Mouse (Mus musculus) frontal cortex, postnatal 10 days (tissue): ENCODE data around the gene Usp4.

Experiments
- DNase-seq, 2 experiments: peaks; one replicate each; pipeline ENCODE4 v3.0.0; 2022; ENCODE audit warnings: low spot score in 2 of 2, mixed read lengths in 1 of 2

Usp4 gene

DNA sequence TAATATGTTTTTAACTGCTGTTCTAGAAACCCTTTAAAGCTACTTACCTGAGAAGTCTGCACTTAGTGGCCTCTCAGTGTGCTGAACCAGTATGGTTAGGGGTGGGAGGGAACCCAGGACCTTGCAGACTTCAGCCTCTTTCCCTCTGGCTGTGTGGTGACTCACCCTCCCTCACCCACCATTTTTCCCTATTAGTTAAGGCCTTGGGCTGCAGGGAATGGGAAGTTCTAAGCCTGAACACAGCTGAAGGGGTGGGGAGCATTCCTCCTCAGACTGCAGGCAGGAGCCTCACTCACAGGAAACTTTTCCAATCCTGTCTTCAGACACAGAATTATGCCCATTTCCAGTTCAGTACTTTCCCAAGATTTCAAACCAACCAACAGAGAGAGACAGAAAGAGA lies 5.9 kb upstream of the Usp4 start:
- DNase-seq: no peak

DNA sequence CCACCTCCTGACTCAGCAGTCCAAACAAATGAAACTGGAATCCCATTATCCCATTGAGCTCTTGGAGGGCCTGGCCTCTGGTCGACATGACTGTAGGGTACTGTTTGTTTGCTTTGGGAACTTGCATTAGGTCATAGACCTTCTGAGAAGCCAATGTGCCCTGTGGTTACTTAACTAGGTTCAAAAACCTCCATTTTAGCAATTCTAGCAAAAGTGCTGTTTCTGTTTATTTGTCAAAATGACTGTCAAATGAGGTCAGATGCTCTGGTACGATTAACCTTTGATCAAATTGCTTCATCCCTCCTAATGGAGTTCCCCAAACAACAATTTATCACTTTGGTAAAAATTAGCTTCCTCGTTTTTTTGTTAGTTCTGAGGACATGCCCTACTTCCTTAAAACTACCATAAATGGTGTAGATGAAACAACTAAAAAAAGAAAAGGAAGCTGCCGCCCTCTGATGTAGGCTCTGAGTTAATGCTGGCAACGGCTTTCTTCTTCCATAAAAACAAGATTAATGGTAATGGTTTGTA lies 5.3 kb upstream of the Usp4 start:
- no peak for DNase-seq

DNA sequence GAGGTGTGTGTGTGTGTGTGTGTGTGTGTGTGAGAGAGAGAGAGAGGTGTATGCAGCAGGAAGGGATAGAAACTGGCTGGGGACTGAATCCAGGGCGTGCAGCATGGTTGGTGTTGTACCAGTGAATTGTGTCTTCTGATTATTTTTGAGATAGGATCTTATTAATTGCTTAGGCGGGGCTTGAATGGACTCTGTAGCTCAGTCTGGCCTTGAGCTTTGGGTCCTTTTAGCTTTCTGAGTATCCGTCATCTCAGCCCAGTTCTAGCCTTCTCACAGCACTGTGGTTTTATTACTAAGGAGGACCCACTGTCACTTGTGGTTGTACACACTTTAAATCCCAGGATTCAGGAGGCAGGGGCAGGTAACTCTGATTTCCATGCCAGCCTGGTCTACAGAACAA lies 4.3 kb upstream of the Usp4 start:
- no peak for DNase-seq

DNA sequence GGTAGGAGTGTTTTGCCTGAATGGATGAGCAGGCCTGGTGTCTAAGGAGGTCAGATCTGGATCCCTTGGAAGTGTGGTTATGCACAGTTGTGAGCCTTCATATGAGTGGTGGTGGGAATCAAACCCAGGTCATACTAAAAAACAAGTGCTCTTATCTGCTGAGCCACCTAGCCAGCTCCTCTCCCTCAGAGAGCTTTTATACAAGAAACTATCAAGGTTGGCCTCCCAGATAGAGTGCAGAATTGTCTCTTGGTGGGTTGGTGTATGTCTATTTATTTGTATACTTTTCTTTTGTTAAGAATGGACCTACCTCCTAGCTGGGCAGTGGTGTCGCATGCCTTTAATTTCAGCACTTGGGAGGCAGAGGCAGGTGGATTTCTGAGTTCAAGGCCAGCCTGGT lies 3.8 kb upstream of the Usp4 start:
- DNase-seq: no peak

DNA sequence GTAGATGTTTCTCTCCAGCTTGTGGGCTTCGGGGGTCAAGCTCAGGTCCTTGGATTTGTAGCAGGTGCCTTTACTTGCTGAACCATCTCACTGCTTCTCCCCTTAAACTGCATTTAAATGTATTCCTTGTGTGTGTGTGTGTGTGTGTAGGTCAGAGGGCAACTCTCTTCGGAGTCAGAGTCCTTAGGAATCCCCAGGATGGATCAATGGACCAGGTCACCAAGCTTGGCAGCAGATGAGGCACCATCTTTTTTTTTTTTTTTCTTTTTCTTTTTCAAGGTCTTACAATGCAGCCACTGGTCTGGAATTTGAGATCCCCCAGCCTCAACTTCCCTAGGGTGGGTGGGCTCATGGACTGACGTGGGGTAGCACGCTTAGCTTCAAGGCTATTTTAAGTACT lies 3.2 kb upstream of the Usp4 start:
- DNase-seq: no peak

DNA sequence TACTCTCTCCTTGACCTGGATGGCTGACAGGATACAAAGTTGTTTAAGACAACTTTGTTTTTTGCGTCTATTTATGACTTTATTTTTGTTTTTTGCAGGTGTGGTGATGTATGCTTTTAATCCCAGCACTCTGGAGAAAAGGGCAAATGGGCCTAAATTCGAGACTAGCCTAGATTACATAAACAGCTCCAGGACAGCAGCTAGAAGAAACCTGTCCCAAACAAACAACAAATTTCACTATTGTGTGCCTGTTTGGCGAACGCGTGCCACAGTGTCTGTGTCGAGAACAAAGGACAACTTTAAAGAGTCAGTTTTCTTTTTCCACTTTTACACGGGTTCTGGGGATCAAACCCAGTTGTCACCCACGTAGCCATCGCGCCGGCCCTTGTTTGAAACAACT lies 629 bp upstream of the Usp4 start:
- DNase-seq: no peak

DNA sequence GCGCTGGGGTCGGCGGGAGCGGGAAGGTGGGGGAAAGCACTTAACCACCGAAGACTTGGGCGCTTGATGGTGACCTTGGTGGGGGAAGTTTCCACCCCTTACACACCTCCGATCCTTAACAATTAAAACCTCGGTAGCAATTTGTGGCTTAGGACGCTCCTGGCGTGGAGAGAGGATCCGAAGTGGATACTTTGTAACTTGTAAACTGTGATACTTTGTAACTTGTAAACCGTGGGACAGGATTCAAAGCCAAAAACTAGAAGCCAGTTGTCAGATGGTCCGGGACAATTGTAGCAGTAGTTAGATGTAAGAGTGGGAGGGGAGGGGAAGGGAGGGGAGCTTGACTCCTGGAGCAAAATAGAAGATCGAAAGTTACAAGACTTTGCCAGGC lies 632 bp downstream of the Usp4 start:
- DNase-seq: no peak

DNA sequence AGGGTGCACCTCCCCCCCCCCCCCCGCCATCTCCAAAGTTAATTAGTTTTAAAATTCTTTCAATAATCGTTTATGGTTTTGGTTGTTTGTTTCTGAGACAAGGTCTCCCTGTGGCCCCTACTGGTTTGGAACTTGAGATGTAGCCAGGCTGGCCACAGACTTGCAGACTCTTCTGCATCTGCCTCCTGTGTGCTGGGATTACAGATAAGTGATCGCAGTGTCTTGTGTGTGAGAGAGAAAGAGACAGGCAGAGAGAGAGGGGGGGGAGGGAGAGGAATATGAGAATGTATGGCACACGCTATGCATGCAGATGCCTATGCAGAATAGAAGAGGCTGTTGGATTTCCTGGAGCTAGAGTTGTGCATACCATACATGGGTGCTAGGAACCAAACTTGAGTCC lies 2.1 kb downstream of the Usp4 start:
- DNase-seq: no peak

DNA sequence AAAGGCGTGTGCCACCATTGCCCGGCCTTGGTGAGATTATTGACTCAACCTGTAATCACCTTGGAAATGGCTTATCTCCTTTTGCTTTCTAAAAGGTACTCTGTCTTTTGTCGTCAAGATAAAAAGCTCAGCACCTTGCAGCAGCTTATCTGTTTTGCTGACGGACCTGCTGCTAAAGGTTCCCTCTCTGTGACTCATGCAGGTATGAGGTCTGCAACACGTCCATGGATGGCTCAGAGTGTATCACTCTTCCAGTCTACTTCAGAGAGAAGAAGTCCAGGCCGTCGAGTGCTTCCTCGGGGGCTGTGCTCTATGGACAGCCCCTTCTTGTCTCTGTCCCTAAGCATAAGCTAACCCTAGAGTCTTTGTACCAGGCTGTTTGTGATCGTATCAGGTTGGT lies 30.6 kb downstream of the Usp4 start:
- DNase-seq: no peak

DNA sequence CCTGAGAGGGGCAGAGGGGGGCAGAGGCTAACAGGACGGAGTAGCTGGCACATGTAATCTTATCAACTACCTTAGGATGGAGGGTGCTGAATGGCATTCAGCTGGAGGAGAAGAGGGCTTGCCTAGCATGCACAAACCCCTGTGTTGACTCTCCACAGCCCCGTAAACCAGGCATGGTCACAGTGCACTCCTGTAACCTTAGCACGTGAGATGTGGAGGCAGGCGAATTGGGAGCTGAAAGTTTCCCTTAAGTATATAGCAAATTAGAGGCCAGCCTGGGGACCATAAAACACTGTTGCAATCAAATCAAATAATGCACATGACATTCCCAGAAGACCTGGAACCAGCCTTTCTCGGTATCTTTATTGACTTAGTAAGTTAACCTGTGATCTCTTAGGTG lies 31.1 kb downstream of the Usp4 start:
- DNase-seq: no peak

DNA sequence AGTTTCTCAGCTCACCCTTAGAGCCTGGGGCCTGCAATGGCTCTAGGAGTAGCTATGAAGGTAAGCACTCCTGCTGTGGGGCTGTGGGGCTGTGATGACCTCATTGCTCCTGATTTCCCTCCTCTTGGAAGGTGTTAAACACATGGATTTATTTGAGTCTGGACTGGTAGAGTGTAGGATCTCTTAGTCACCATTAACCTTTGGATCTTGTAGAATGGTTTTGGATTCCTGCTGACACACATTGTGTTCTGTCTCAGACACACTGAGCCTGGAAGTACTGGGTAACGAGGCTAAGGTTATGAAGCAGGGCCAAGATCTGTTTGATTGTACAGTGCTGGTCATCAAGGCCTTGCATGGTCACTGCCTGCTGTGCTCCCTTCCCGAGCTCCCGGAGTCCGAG lies 31.6 kb downstream of the Usp4 start:
- DNase-seq: no peak

DNA sequence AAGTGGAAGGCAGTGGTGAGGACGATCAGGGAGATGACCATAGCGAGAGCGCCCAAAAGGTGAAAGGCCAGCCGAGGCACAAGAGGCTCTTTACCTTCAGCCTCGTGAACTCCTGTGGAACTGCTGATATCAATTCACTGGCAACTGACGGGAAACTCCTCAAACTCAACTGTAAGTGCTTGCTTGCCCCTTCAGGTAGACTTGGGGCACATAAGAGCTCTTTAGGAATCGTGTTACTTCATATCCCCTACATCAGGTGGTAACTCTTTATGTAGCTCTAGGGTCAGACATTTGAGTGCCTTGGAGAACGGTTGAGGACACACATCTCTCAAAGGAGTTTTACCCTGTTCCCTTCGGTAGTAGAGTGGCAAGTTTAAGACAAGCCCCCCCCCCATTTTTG lies 33.7 kb downstream of the Usp4 start:
- no peak for DNase-seq

DNA sequence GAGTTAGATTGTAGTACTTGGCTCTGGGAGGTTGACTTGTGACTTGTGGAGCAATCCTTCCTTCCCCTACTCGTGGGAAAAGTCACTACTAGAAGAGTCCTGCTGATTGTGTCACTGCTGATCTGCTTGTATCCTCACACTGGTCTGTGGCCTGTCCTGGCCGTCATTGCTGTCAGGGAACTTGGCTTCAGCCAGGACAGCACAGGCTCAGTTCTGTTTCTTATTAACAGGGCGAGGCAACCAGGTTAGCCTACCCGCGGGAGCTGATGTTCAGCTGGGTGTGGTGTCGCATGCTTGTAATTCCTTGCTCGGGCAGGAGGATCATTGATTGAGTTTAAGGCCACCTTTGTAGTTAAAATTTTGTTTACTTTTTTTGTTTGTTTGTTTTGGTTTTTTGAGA lies 37.4 kb downstream of the Usp4 start:
- no peak for DNase-seq

DNA sequence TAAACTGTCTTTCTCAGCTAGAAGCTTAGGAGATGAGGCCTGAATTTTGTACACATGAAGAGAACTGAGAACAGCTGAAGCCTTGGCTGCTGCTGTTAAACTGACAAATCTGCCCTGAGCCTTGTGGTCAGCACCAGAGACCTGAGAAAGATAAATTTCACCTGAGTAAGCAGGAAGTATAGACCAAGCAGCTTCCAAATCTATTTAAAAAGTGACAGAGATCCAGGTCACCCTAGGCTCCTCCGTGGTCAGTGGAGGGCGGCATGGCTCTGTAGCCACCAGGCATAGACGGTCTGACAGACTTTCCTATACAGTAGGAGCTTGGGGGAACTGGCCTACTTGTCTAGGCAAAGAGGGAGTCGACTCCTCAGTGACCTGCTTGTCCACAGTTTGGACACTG lies 39.2 kb downstream of the Usp4 start:
- DNase-seq: no peak

DNA sequence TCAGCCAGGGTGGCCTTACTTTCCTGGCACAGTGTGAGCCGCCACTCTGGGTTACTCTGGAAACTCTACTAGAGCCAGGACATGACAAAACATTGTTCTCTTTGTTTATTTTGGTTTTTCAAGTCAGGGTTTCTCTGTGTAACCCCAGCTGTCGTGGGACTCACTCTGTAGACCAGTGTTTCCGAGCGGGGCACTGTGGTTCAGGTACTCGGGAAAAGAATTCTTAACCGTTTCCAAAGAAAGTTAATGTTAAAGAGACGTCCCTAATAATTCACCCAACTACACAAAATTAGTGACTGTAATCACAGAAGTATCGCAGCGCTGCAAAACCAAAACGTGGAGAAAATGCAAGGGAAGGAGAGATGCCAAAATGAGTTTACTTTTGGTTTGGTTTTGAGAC lies 40.9 kb downstream of the Usp4 start:
- no peak for DNase-seq

DNA sequence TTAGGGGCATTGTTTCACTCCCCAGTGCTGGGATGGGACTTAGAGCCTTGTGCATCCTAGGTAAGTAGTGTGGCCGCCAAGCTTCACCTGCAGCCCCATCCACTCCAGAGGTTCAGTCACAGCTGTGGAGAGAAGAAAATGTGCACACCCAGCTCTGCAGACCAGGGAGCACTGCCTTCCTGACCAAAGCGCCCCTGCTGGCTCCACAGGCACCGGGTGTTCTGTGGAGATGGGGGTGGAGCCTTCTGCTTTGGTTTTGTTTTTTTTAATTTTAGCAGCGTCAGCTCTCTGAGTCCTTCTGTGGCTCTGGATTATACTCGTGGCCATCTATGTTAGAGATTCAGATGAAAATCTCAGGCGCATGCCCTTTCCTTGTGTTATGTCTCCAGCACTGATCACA lies 41.6 kb downstream of the Usp4 start:
- DNase-seq: no peak

DNA sequence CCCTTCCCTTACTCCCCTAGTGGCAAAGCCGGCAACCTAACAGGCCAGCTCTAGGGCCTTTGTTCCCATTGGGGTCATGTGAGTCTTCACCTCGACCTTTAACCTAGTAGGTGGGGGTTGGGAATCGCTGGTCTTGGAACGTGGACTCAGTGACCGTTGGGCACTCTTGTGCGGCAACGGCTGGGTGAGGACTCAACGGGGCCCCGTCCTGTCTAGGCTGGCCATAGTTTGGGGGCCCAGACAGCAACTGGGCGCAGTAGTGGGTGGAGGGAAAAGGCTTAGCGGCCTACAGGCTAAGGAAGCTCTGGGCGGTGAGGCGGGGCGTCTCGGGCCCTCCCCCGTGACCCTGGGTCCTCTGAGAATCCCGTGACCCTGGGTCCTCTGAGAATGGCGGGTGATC lies 45.0 kb downstream of the Usp4 start, which contains the start of gene 1700102P08Rik:
TSS of gene 1700102P08Rik (plus strand) at position 130 of the 400 bp plus-strand sequence.
- DNase-seq: no peak

DNA sequence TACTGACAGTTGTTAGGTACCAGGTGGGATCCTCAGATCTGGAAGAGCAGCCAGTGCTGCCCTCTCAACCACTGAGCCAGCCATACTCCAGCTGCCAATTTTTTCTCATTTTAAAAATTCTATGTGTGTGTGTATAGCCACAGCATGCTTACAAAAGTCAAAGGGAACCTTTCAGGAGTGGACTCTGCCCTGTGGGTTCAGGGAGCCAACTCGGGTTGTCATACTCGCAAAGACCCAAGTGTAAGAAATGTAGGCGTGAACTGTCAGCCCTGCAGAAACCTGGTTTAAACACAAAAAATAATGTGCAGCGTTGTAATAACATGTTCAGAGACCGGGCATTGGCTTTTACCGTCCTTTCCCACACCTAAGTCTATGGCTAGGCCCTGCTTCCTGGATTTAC lies 46.5 kb downstream of the Usp4 start:
- DNase-seq: no peak

DNA sequence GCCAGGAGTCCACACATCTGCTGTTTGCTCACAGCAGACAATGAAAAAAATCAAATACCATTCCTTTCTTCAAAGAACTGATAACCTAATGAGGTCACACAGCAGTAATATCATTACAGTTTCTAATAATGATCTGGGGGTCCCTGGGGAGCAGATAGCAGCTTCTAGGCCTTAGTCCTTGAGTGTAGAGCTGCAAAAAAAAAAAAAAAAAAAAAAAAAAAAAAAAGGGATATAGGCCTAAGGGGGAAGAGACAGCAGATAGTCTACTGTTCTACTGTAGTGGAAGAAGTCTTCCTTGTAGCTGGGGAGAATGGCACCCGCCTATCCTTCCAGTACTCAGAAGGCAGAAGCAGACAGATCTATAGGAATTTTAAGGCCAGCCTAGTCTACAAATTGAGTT lies 47.8 kb downstream of the Usp4 start:
- DNase-seq: no peak

DNA sequence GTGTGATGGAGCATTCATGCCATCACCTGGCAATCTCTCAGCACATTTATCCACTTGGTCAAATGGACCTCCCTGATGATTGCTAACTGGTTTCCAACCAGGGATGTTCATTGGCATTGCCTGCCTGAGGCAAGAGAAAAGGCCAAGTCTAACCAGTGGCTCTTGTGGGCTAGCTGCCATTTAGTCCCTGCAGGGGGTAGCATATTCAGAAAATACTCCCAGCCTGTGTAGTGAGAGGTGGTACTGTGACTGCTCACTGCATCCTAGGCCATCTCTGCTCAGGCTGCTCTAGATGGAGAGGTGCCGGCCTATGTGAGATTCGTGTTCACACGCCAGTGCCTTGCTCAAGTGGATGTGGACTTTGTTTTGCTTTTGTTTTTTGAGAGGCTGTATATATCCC lies 50.7 kb downstream of the Usp4 start:
- no peak for DNase-seq

DNA sequence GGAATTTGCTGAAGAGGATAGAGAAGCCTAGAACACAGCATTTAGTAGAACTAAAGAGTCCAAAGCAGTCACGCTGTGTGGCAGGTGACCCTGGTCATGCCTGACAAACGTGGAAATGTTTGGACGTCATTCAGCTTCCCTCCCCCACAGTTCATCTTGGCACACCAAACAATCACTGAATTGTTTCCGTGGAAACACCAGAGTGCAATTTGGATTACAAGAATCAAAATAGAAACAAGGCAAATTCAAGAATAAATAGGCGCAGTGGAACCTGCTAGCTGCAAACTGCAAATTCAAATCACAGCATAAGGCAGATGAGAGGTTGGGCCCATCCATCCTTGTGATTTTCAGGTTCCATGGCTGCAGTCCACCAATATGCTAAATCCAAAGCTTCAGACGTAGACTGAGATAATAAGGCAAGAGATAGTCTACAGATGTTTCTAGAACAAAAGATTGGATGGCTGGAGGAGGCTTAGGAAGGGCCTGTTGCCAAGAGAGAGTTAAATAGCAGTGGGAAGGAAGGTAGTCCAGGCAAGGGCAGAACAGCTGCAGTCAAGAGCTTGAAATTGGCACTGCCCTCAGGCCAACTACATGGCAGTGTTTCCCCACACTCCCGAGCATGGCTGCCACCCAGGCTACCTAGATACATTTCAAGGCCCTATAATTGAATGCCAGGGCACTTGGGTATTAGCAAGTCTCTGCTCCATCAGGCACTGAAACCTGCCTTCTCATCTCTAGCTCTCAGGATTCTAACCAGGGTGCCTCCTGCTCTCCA lies 53.7 kb downstream of the Usp4 start:
- DNase-seq: peak; percentile 46 to 59

DNA sequence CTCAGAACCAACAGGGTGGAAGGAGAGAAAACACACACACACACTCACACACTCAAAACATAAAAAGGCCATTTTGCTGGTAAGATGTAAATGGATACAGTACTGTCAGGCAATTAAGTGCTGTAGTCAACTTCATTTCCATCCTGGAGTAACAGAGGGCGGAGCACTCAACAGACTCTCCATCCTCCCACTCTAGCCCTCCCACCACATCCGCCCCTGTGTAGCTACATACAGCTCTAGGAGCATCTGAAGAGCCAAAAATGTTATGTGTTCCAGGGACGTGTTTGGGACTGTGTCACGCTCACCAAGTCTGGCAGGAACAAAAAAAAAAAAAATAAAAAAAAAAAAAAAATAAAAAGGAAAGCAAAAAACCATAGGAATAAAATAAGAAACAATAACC lies 55.4 kb downstream of the Usp4 start:
- DNase-seq: peak in 1 of 2 experiments; percentile 32

DNA sequence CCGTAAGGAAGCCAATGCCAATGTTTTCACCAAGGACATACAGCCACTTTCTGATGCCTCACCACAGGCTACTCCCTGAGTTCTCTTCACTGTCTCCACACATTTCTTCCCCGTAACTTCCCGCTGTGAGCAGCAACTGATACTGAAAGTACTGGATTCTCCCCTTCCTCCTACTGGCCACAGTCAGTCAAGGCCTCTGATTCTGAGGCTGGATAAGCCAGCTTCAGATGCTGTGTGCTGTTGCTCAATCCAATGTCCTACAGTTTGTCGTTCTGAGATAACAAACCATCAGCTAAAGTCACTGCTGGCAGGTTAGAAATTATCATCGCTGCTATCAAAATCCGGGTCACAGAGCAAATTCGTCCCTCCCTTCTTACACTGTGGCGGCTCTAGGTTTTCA lies 56.8 kb downstream of the Usp4 start:
- no peak for DNase-seq

DNA sequence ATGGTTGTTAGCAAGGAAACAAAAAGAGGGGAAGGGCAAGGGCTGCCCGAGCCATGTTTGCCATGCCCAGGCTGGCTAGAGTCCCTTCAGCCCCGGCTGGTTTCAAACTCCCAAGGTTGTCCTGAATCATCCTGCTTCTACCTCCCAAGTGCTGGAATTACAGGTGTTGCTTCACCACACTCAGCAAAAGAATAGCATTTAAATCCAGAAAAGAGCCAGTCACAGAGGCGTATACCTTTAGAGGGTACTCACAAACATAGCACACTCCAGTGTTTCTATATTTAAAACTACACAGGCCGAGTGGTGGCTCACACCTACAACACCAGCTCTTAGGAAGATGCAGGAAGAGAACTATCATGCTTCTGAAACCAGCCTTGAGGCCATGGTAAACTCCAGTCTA lies 61.9 kb downstream of the Usp4 start:
- DNase-seq: no peak
